Mouse (Mus musculus): Measurements from ENCODE around the gene Ccdc34. TPM values are rescaled to one million over a fixed set of nuclear protein-coding genes. Genes with fewer than 3 reads are reported as not detected.

The Ccdc34 gene
- polyA plus RNA-seq, 1 experiment from 2014 or later: 14.5 TPM

DNA sequence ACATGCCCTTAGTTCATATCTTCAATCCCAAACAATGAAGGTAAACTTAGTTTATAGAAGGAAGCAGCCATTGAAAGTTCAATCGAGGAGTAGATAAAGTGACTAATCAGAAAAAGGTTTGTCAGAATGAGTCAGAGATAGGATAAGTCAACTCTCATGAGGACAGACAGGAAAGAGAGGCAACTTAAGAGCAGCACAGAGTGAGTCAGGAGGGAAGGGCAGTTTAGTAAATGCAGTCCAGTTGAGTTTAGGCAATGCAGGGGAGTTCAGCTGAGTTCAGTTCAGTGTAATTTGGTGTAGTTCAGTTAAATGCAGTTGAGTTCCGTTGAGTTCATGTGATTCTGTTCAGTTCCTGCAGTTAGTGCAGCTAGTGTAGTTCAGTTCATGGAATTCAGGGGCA, 138.7 kb downstream of the Ccdc34 start:
- H3K4me2 ChIP-seq (ENCODE audit: low read depth, low read length): no peak overlapping the region
- no peak for DNase-seq
- H3K36me3 ChIP-seq (replicated peaks; ENCODE audit: insufficient read depth, low read length): no peaks in the 10 kb centered on the region
- TF ChIP-seq EP300 (IDR thresholded peaks at IDR 0.05; ENCODE audit: low read depth) (no peak), CTCF (IDR thresholded peaks at IDR 0.05; ENCODE audit: low read depth) (no peak)
- no peak for ATAC-seq
- H3K9me3 ChIP-seq (ENCODE audit: low read length): no peaks in the 10 kb centered on the region
- H3K27ac ChIP-seq (ENCODE audit: low read depth): no peak overlapping the region
- H3K4me3 ChIP-seq (ENCODE audit: low read depth, low read length): no peak overlapping the region
- WGBS (ENCODE audit: insufficient replicate concordance): 73% methylated on average over 2 of the region's 2 CpGs
- no peak overlapping the region for H3K9ac ChIP-seq (replicated peaks)
- H3K4me1 ChIP-seq (ENCODE audit: insufficient read depth): no peaks in the 10 kb centered on the region
- H3K27me3 ChIP-seq (ENCODE audit: insufficient read depth, low read length): no peaks in the 10 kb centered on the region

GRCm38 (mm10) chr2:110165003-110165402, 147.4 kb downstream of the Ccdc34 start:
- H3K9ac ChIP-seq (replicated peaks): no peak overlapping the region
- no peak overlapping the region for H3K4me3 ChIP-seq (ENCODE audit: low read depth, low read length)
- no peak overlapping the region for H3K27ac ChIP-seq (ENCODE audit: low read depth)
- DNase-seq: no peak
- TF ChIP-seq EP300 (IDR thresholded peaks at IDR 0.05; ENCODE audit: low read depth): no peak
- no peak for TF ChIP-seq CTCF (IDR thresholded peaks at IDR 0.05; ENCODE audit: low read depth)
- H3K4me1 ChIP-seq (ENCODE audit: insufficient read depth): no peaks in the 10 kb centered on the region
- no peaks in the 10 kb centered on the region for H3K27me3 ChIP-seq (ENCODE audit: insufficient read depth, low read length)
- H3K9me3 ChIP-seq (ENCODE audit: low read length): no peaks in the 10 kb centered on the region
- no peak overlapping the region for H3K4me2 ChIP-seq (ENCODE audit: low read depth, low read length)
- 88% methylated on average over 4 of the region's 4 CpGs for WGBS (ENCODE audit: insufficient replicate concordance)
- H3K36me3 ChIP-seq (replicated peaks; ENCODE audit: insufficient read depth, low read length): no peaks in the 10 kb centered on the region
- no peak for ATAC-seq

DNA sequence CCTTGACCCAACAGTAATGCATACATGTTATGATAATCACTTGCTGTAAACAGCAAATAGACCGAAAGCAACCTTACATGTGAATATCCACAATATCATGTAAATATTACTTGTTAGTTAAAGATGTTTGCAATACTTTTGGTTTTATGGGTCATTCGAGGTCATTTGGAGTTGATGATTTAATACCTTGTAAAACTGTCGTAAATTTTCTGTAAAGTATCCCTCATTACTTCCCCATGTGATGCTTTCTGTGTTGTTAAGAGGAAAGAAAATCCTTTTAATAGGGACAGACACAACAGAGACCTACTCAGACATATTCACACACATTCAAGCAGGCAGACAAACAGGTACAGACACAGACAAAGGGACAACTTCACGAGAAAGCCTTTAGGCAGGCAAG, 150.1 kb downstream of the Ccdc34 start:
- no peak for DNase-seq
- H3K27me3 ChIP-seq (ENCODE audit: insufficient read depth, low read length): no peaks in the 10 kb centered on the region
- 63% methylated on average over 4 of the region's 4 CpGs for WGBS (ENCODE audit: insufficient replicate concordance)
- no peaks in the 10 kb centered on the region for H3K9me3 ChIP-seq (ENCODE audit: low read length)
- H3K4me2 ChIP-seq (ENCODE audit: low read depth, low read length): no peak overlapping the region
- H3K36me3 ChIP-seq (replicated peaks; ENCODE audit: insufficient read depth, low read length): no peaks in the 10 kb centered on the region
- H3K4me3 ChIP-seq (ENCODE audit: low read depth, low read length): no peak overlapping the region
- H3K4me1 ChIP-seq (ENCODE audit: insufficient read depth): no peaks in the 10 kb centered on the region
- H3K27ac ChIP-seq (ENCODE audit: low read depth): no peak overlapping the region
- no peak for ATAC-seq
- H3K9ac ChIP-seq (replicated peaks): no peak overlapping the region
- TF ChIP-seq EP300 (IDR thresholded peaks at IDR 0.05; ENCODE audit: low read depth) (no peak), CTCF (IDR thresholded peaks at IDR 0.05; ENCODE audit: low read depth) (no peak)

DNA sequence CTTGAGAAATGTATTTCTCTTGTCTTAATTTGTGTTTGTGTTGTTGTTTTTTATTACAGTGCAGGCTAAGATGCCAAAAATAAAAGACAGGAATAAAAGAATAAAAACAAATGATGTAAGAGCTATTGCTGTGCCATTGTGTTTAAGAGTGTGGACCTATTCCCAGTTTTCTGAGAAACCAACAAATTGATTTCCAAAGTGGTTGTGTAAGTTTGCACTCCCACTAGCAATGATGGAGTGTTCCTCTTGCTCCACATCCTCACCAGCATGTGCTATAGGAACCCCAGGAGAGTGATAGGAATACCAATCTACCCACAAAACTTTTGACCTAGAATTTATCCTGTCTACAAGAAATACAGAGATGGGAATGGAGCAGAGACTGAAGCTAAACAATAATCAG, 150.7 kb downstream of the Ccdc34 start:
- Histone ChIP-seq H3K4me3 (ENCODE audit: low read depth, low read length) (no peak overlapping the region), H3K4me2 (ENCODE audit: low read depth, low read length) (no peak overlapping the region), H3K27ac (ENCODE audit: low read depth) (no peak overlapping the region), H3K4me1 (ENCODE audit: insufficient read depth) (no peaks in the 10 kb centered on the region), H3K9me3 (ENCODE audit: low read length) (no peaks in the 10 kb centered on the region), H3K9ac (replicated peaks) (no peak overlapping the region), H3K27me3 (ENCODE audit: insufficient read depth, low read length) (no peaks in the 10 kb centered on the region), H3K36me3 (replicated peaks; ENCODE audit: insufficient read depth, low read length) (no peaks in the 10 kb centered on the region)
- no peak for ATAC-seq
- no peak for TF ChIP-seq CTCF (IDR thresholded peaks at IDR 0.05; ENCODE audit: low read depth)
- TF ChIP-seq EP300 (IDR thresholded peaks at IDR 0.05; ENCODE audit: low read depth): no peak
- DNase-seq: no peak

DNA sequence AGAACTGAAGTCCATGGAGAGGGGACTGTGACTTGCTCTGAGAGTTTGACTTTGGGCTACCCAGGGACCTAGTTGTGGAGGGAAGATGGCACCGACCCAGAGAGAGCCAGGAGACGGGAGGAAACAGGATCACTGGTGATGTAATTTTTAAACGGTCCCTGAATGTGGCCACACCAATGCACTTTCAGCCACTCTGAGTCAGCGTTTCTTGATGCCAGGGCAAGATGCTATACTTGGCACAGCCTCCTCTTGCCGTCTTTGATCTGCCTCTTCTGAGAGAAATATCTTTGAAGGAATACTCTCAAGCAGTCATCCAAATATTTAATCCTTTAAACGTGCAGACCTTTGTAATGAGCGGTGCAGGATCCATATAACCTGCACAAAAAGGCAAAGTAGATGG, 154.8 kb downstream of the Ccdc34 start:
- Histone ChIP-seq H3K4me1 (ENCODE audit: insufficient read depth) (no peaks in the 10 kb centered on the region), H3K9ac (replicated peaks) (no peak overlapping the region), H3K9me3 (ENCODE audit: low read length) (no peaks in the 10 kb centered on the region), H3K4me3 (ENCODE audit: low read depth, low read length) (no peak overlapping the region), H3K36me3 (replicated peaks; ENCODE audit: insufficient read depth, low read length) (no peaks in the 10 kb centered on the region), H3K27me3 (ENCODE audit: insufficient read depth, low read length) (no peaks in the 10 kb centered on the region), H3K4me2 (ENCODE audit: low read depth, low read length) (no peak overlapping the region), H3K27ac (ENCODE audit: low read depth) (no peak overlapping the region)
- no peak for DNase-seq
- ATAC-seq: no peak
- TF ChIP-seq CTCF (IDR thresholded peaks at IDR 0.05; ENCODE audit: low read depth) (no peak), EP300 (IDR thresholded peaks at IDR 0.05; ENCODE audit: low read depth) (no peak)
- WGBS (ENCODE audit: insufficient replicate concordance): 71% methylated on average over 7 of the region's 7 CpGs

- TF ChIP-seq CTCF (IDR thresholded peaks at IDR 0.05; ENCODE audit: low read depth): no peak
- TF ChIP-seq EP300 (IDR thresholded peaks at IDR 0.05; ENCODE audit: low read depth): no peak
- no peak overlapping the region for H3K4me2 ChIP-seq (ENCODE audit: low read depth, low read length)
- no peaks in the 10 kb centered on the region for H3K36me3 ChIP-seq (replicated peaks; ENCODE audit: insufficient read depth, low read length)
- no peaks in the 10 kb centered on the region for H3K27me3 ChIP-seq (ENCODE audit: insufficient read depth, low read length)
- no peaks in the 10 kb centered on the region for H3K9me3 ChIP-seq (ENCODE audit: low read length)
- H3K27ac ChIP-seq (ENCODE audit: low read depth): no peak overlapping the region
- WGBS (ENCODE audit: insufficient replicate concordance): 61% methylated on average over 7 of the region's 7 CpGs
- no peak overlapping the region for H3K9ac ChIP-seq (replicated peaks)
- ATAC-seq (no peak), DNase-seq (no peak)
- H3K4me3 ChIP-seq (ENCODE audit: low read depth, low read length): no peak overlapping the region
- H3K4me1 ChIP-seq (ENCODE audit: insufficient read depth): no peaks in the 10 kb centered on the region
Measured at GRCm38 (mm10) chr2:110173818-110174247, 156.2 kb downstream of the Ccdc34 start.

GRCm38 (mm10) chr2:110176761-110177400, 159.3 kb downstream of the Ccdc34 start:
- Histone ChIP-seq H3K27ac (ENCODE audit: low read depth) (no peak overlapping the region), H3K9me3 (ENCODE audit: low read length) (no peaks in the 10 kb centered on the region), H3K4me2 (ENCODE audit: low read depth, low read length) (no peak overlapping the region), H3K4me1 (ENCODE audit: insufficient read depth) (no peaks in the 10 kb centered on the region), H3K4me3 (ENCODE audit: low read depth, low read length) (no peak overlapping the region), H3K36me3 (replicated peaks; ENCODE audit: insufficient read depth, low read length) (no peaks in the 10 kb centered on the region), H3K9ac (replicated peaks) (no peak overlapping the region), H3K27me3 (ENCODE audit: insufficient read depth, low read length) (no peaks in the 10 kb centered on the region)
- DNase-seq (no peak), ATAC-seq (no peak)
- TF ChIP-seq EP300 (IDR thresholded peaks at IDR 0.05; ENCODE audit: low read depth) (no peak), CTCF (IDR thresholded peaks at IDR 0.05; ENCODE audit: low read depth) (no peak)
- WGBS (ENCODE audit: insufficient replicate concordance): 42% methylated on average over 2 of the region's 2 CpGs
